Mouse (Mus musculus): ENCODE data around the gene Racgap1. TPM values are rescaled to one million over a fixed set of nuclear protein-coding genes. Genes with fewer than 3 reads are reported as not detected.

Racgap1 gene
- polyA plus RNA-seq, 1 experiment from 2014 or later = 146 TPM

DNA sequence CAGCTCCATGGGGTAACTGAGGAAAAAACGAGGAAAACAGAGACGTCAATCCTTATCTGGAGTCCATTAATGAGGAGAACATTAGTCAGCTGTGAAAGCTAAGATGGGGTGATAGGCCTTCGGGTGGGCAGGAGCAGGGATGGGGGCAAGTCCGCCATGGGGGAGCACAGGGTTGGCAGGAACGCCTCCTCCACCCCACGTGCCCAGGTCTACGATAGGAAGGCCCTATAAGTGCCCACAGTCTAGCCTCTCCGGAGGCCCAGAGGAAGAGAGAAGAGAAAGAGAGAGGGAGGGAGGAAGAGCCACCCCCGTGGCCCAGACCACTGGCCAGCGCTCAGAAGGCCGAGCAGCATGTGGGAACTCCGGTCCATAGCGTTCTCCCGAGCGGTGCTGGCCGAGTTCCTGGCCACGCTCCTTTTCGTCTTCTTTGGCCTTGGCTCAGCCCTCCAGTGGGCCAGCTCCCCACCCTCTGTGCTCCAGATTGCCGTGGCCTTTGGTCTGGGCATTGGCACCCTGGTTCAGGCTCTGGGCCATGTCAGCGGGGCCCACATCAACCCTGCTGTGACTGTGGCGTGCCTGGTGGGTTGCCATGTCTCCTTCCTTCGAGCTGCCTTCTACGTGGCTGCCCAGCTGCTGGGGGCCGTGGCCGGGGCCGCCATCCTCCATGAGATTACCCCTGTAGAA is 72.5 kb downstream of the Racgap1 start, which contains the start of gene Aqp2:
Gene Aqp2, plus strand, starts transcription at position 254 of the 684 bp plus-strand sequence.
- Histone ChIP-seq H3K4me1 (peaks cover 12% of the 10 kb centered on the region), H3K4me3 (no peak within 1 kb of the TSS), H3K27ac (replicated peaks) (no peak within 1 kb of the TSS), H3K27me3 (replicated peaks; ENCODE audit: low read depth, poor library complexity, severe bottlenecking) (peaks cover 78% of the 10 kb centered on the region), H3K9me3 (no peaks in the 10 kb centered on the region), H3K36me3 (replicated peaks) (no peaks in the 10 kb centered on the region)
- 87% methylated on average over 26 of the region's 26 CpGs for WGBS
- no peak for DNase-seq (ENCODE audit: low spot score)

Other genes starting within 250 kb of the Racgap1 start
- 14.1 and 15.1 TPM in 2 replicates for gene Nckap5l, start 193.9 kb downstream of the Racgap1 start, polyA plus RNA-seq (2016; fragmentation: Nextera tagmentation; extraction: Ambion mirVana)
- gene Bcdin3d, start 176.9 kb downstream of the Racgap1 start, polyA plus RNA-seq (2016; fragmentation: Nextera tagmentation; extraction: Ambion mirVana) = 16.0 and 16.7 TPM in 2 replicates
- gene Faim2, start 123.5 kb downstream of the Racgap1 start, polyA plus RNA-seq (2016; fragmentation: Nextera tagmentation; extraction: Ambion mirVana) = 0.45 and 0.74 TPM in 2 replicates
- gene Aqp2, start 72.6 kb downstream of the Racgap1 start, polyA plus RNA-seq (2016; fragmentation: Nextera tagmentation; extraction: Ambion mirVana) = not detected in 2 replicates
- 0.10 TPM in 1 of 2 replicates, not detected in the other for gene Aqp5, start 60.9 kb downstream of the Racgap1 start, polyA plus RNA-seq (2016; fragmentation: Nextera tagmentation; extraction: Ambion mirVana)
- 0.10 TPM in 1 of 2 replicates, not detected in the other for gene Aqp6, start 50.3 kb downstream of the Racgap1 start, polyA plus RNA-seq (2016; fragmentation: Nextera tagmentation; extraction: Ambion mirVana)
- gene Asic1, start 18.7 kb upstream of the Racgap1 start, polyA plus RNA-seq (2016; fragmentation: Nextera tagmentation; extraction: Ambion mirVana) = 3.2 and 4.9 TPM in 2 replicates
- gene Smarcd1, start 50.5 kb upstream of the Racgap1 start, polyA plus RNA-seq (2016; fragmentation: Nextera tagmentation; extraction: Ambion mirVana) = 83.3 and 89.1 TPM in 2 replicates
- not detected in 2 replicates for gene Gm17349, start 53.8 kb upstream of the Racgap1 start, polyA plus RNA-seq (2016; fragmentation: Nextera tagmentation; extraction: Ambion mirVana)
- 0.42 and 0.55 TPM in 2 replicates for gene Gpd1, start 65.9 kb upstream of the Racgap1 start, polyA plus RNA-seq (2016; fragmentation: Nextera tagmentation; extraction: Ambion mirVana)
- gene Cox14, start 74.0 kb upstream of the Racgap1 start, polyA plus RNA-seq (2016; fragmentation: Nextera tagmentation; extraction: Ambion mirVana) = 129 and 131 TPM in 2 replicates
- gene Cers5, start 121.2 kb upstream of the Racgap1 start, polyA plus RNA-seq (2016; fragmentation: Nextera tagmentation; extraction: Ambion mirVana) = 60.2 and 63.8 TPM in 2 replicates
- 62.3 and 65.4 TPM in 2 replicates for gene Lima1, start 223.8 kb upstream of the Racgap1 start, polyA plus RNA-seq (2016; fragmentation: Nextera tagmentation; extraction: Ambion mirVana)

All from embryonic facial prominence, embryonic 10.5 days (tissue).